Mouse (Mus musculus): Measurements from ENCODE around the gene Mvb12b.

DNA sequence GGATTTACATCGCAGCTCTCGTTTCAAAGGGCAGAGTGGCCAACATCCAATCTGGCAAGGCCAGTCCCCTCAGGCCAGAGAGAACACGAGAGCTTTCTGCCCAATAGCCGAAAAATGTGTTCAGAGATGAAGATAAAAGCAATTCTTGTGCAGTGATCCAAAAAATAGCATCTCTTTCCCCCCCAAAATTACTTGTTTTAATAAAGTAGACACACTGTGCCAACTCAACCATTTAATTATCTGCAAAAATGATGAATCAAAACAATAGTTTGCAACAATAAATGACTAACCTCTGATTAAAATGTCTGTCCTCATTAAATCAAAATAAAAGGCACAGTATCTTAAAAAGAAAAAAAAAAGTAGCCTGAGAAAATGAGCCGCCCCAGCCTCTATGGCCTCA, 97.4 kb downstream of the Mvb12b start:
- TF ChIP-seq CTCF (conservative IDR thresholded peaks at IDR 0.05; ENCODE audit: low read length) (no peak), NANOG (IDR thresholded peaks at IDR 0.05; ENCODE audit: borderline replicate concordance, low read length) (no peak), POU5F1 (IDR thresholded peaks at IDR 0.05; ENCODE audit: borderline replicate concordance, low read length) (no peak)

Data from E14TG2a.4 (cell line).